Mouse (Mus musculus): ENCODE results near the gene Ccpg1. TPM values are rescaled to one million over a fixed set of nuclear protein-coding genes. Genes with fewer than 3 reads are reported as not detected.

Ccpg1 gene
- polyA plus RNA-seq, 1 experiment: 70.8 TPM

- H3K4me3 ChIP-seq (ENCODE audit: insufficient read depth, low read length): no peak overlapping the region
- H3K27ac ChIP-seq (ENCODE audit: insufficient read depth, low read length): no peak overlapping the region
- no peaks in the 10 kb centered on the region for H3K4me1 ChIP-seq (ENCODE audit: control insufficient read depth, insufficient read depth, low read length)
These were observed 20.9 kb downstream of the Ccpg1 start for GRCm38 (mm10) chr9:73006175-73006574.

GRCm38 (mm10) chr9:73008384-73008783 lies 23.2 kb downstream of the Ccpg1 start:
- Histone ChIP-seq H3K27ac (ENCODE audit: insufficient read depth, low read length) (no peak overlapping the region), H3K4me3 (ENCODE audit: insufficient read depth, low read length) (no peak overlapping the region), H3K4me1 (ENCODE audit: control insufficient read depth, insufficient read depth, low read length) (no peaks in the 10 kb centered on the region)
- TF ChIP-seq POLR2A (IDR thresholded peaks at IDR 0.05; ENCODE audit: extremely low read depth, insufficient read depth, low read length) (no peak), CTCF (IDR thresholded peaks at IDR 0.05; ENCODE audit: extremely low read depth, insufficient read depth, low read length) (no peak)

More at GRCm38 (mm10) chr9:73006175-73006574, 20.9 kb downstream of the Ccpg1 start:
- TF ChIP-seq CTCF (IDR thresholded peaks at IDR 0.05; ENCODE audit: extremely low read depth, insufficient read depth, low read length) (no peak), POLR2A (IDR thresholded peaks at IDR 0.05; ENCODE audit: extremely low read depth, insufficient read depth, low read length) (no peak)

GRCm38 (mm10) chr9:73012629-73013028 lies 27.4 kb downstream of the Ccpg1 start:
- Histone ChIP-seq H3K4me3 (ENCODE audit: insufficient read depth, low read length) (no peak overlapping the region), H3K27ac (ENCODE audit: insufficient read depth, low read length) (no peak overlapping the region), H3K4me1 (ENCODE audit: control insufficient read depth, insufficient read depth, low read length) (no peaks in the 10 kb centered on the region)
- TF ChIP-seq CTCF (IDR thresholded peaks at IDR 0.05; ENCODE audit: extremely low read depth, insufficient read depth, low read length) (0 out of 2 replicates have a peak, but pooled peaks have one; percentile 19), POLR2A (IDR thresholded peaks at IDR 0.05; ENCODE audit: extremely low read depth, insufficient read depth, low read length) (no peak)

- H3K4me1 ChIP-seq (ENCODE audit: control insufficient read depth, insufficient read depth, low read length): no peaks in the 10 kb centered on the region
- no peak overlapping the region for H3K4me3 ChIP-seq (ENCODE audit: insufficient read depth, low read length)
- peak; percentile 40; the same call in 1 of the 2 replicates for TF ChIP-seq POLR2A (IDR thresholded peaks at IDR 0.05; ENCODE audit: extremely low read depth, insufficient read depth, low read length)
- TF ChIP-seq CTCF (IDR thresholded peaks at IDR 0.05; ENCODE audit: extremely low read depth, insufficient read depth, low read length): no peak
- no peak overlapping the region for H3K27ac ChIP-seq (ENCODE audit: insufficient read depth, low read length)
These were observed 29.5 kb downstream of the Ccpg1 start for GRCm38 (mm10) chr9:73014724-73015123.

- no peaks in the 10 kb centered on the region for H3K4me1 ChIP-seq (ENCODE audit: control insufficient read depth, insufficient read depth, low read length)
- H3K27ac ChIP-seq (ENCODE audit: insufficient read depth, low read length): no peak overlapping the region
- TF ChIP-seq CTCF (IDR thresholded peaks at IDR 0.05; ENCODE audit: extremely low read depth, insufficient read depth, low read length) (no peak), POLR2A (IDR thresholded peaks at IDR 0.05; ENCODE audit: extremely low read depth, insufficient read depth, low read length) (no peak)
- no peak overlapping the region for H3K4me3 ChIP-seq (ENCODE audit: insufficient read depth, low read length)
These were observed 34.6 kb downstream of the Ccpg1 start for GRCm38 (mm10) chr9:73019841-73020240.

- no peak for TF ChIP-seq CTCF (IDR thresholded peaks at IDR 0.05; ENCODE audit: extremely low read depth, insufficient read depth, low read length)
- no peak for TF ChIP-seq POLR2A (IDR thresholded peaks at IDR 0.05; ENCODE audit: extremely low read depth, insufficient read depth, low read length)
- no peak overlapping the region for H3K27ac ChIP-seq (ENCODE audit: insufficient read depth, low read length)
- H3K4me1 ChIP-seq (ENCODE audit: control insufficient read depth, insufficient read depth, low read length): no peaks in the 10 kb centered on the region
- H3K4me3 ChIP-seq (ENCODE audit: insufficient read depth, low read length): no peak overlapping the region
These were observed 35.4 kb downstream of the Ccpg1 start for GRCm38 (mm10) chr9:73020566-73021097.

- no peak for TF ChIP-seq CTCF (IDR thresholded peaks at IDR 0.05; ENCODE audit: extremely low read depth, insufficient read depth, low read length)
- no peak for TF ChIP-seq POLR2A (IDR thresholded peaks at IDR 0.05; ENCODE audit: extremely low read depth, insufficient read depth, low read length)
- H3K4me3 ChIP-seq (ENCODE audit: insufficient read depth, low read length): peak overlapping the region; percentile 26; the same call in 1 of the 2 replicates
- H3K4me1 ChIP-seq (ENCODE audit: control insufficient read depth, insufficient read depth, low read length): peaks cover 1% of the 10 kb centered on the region; the same call in 1 of the 2 replicates
- no peak overlapping the region for H3K27ac ChIP-seq (ENCODE audit: insufficient read depth, low read length)
These were observed 40.8 kb downstream of the Ccpg1 start for GRCm38 (mm10) chr9:73025818-73026636.

GRCm38 (mm10) chr9:73030443-73030842 lies 45.2 kb downstream of the Ccpg1 start:
- H3K4me1 ChIP-seq (ENCODE audit: control insufficient read depth, insufficient read depth, low read length): peaks cover 1% of the 10 kb centered on the region; the same call in 1 of the 2 replicates
- H3K27ac ChIP-seq (ENCODE audit: insufficient read depth, low read length): no peak overlapping the region
- TF ChIP-seq CTCF (IDR thresholded peaks at IDR 0.05; ENCODE audit: extremely low read depth, insufficient read depth, low read length) (no peak), POLR2A (IDR thresholded peaks at IDR 0.05; ENCODE audit: extremely low read depth, insufficient read depth, low read length) (no peak)
- H3K4me3 ChIP-seq (ENCODE audit: insufficient read depth, low read length): no peak overlapping the region

GRCm38 (mm10) chr9:73031421-73031820 lies 46.2 kb downstream of the Ccpg1 start:
- TF ChIP-seq CTCF (IDR thresholded peaks at IDR 0.05; ENCODE audit: extremely low read depth, insufficient read depth, low read length) (no peak), POLR2A (IDR thresholded peaks at IDR 0.05; ENCODE audit: extremely low read depth, insufficient read depth, low read length) (no peak)
- Histone ChIP-seq H3K4me1 (ENCODE audit: control insufficient read depth, insufficient read depth, low read length) (0 out of 2 replicates have a peak, but pooled peaks cover under 1% of the 10 kb centered on the region), H3K4me3 (ENCODE audit: insufficient read depth, low read length) (no peak overlapping the region), H3K27ac (ENCODE audit: insufficient read depth, low read length) (no peak overlapping the region)

- no peak overlapping the region for H3K4me3 ChIP-seq (ENCODE audit: insufficient read depth, low read length)
- H3K27ac ChIP-seq (ENCODE audit: insufficient read depth, low read length): no peak overlapping the region
- H3K4me1 ChIP-seq (ENCODE audit: control insufficient read depth, insufficient read depth, low read length): no peaks in the 10 kb centered on the region
- no peak for TF ChIP-seq POLR2A (IDR thresholded peaks at IDR 0.05; ENCODE audit: extremely low read depth, insufficient read depth, low read length)
- no peak for TF ChIP-seq CTCF (IDR thresholded peaks at IDR 0.05; ENCODE audit: extremely low read depth, insufficient read depth, low read length)
These were observed 48.2 kb downstream of the Ccpg1 start for GRCm38 (mm10) chr9:73033406-73033805.
